Mouse (Mus musculus) lung, postnatal 0 days (tissue): ENCODE measurements at regions not wholly inside any gene's neighbourhood (a gene's known extent, or its start where the extent isn't known, plus 50 kb on each side); places are given as distances from the start of the nearest gene placed in this dataset.

Experiments
- CTCF ChIP-seq: IDR thresholded peaks from 2 replicates; pipeline ENCODE4 v1.5.1; 2016; ENCODE audit warnings: antibody characterized with exemption, mild to moderate bottlenecking
- EP300 ChIP-seq: IDR thresholded peaks from 2 replicates; pipeline ENCODE4 v1.6.1; 2016; ENCODE audit warnings: antibody characterized with exemption, mild to moderate bottlenecking, control low read depth

DNA sequence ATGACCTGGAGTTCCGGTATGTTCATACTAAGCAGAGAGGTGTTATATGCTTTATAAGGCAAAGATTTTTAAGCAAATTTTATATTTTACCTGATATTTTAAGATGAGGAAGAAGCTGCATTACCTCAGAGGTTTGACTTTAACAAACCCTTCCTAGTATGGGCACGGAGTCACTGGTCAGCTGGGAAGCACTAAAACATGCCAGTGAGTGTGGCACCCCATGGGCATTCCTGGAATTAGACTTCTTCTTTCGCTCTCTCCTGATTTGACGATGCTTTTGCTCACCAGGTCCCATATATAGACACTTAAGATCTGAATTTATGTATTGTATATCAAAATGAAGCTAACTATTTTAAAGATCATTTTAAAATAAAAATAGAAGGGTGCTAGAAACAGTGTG is 587.0 kb downstream of the Lrriq3 start:
- TF ChIP-seq CTCF (no peak), EP300 (no peak)
